Mouse (Mus musculus) kidney, embryonic 15.5 days (tissue): ENCODE data around the gene Zxdc. TPM values are rescaled to one million over a fixed set of nuclear protein-coding genes. Genes with fewer than 3 reads are reported as not detected.

Experiments used
- ATAC-seq: fragments of 200-750 bp; cut with Nextera tagmentation; replicated peaks from 2 replicates; pipeline ENCODE4 v1.8.0; 2017; ENCODE audit warnings: moderate TSS enrichment; ENCODE audit not compliant: low FRiP score
- H3K27ac ChIP-seq: fragments of 300-500 bp; sonication (generic); 2 replicates; pipeline ENCODE4 v1.5.1; 2015; ENCODE audit warnings: mild to moderate bottlenecking, inconsistent platforms
- H3K27me3 ChIP-seq: fragments of 300-500 bp; sonication (generic); 2 replicates; pipeline ENCODE4 v1.6.1; 2015; ENCODE audit warnings: inconsistent platforms
- H3K36me3 ChIP-seq: fragments of 300-500 bp; sonication (generic); 2 replicates; pipeline ENCODE4 v1.6.1; 2015; ENCODE audit warnings: inconsistent platforms
- H3K4me1 ChIP-seq: fragments of 300-500 bp; sonication (generic); 2 replicates; pipeline ENCODE4 v1.6.1; 2015; ENCODE audit warnings: inconsistent platforms
- H3K4me2 ChIP-seq: fragments of 300-500 bp; sonication (generic); 2 replicates; pipeline ENCODE4 v1.6.1; 2015; ENCODE audit warnings: moderate library complexity, mild to moderate bottlenecking, inconsistent platforms
- H3K4me3 ChIP-seq: fragments of 300-500 bp; sonication (generic); replicated peaks from 2 replicates; pipeline ENCODE4 v1.5.1; 2015; ENCODE audit warnings: mild to moderate bottlenecking, inconsistent platforms
- H3K9ac ChIP-seq: fragments of 300-500 bp; sonication (generic); 2 replicates; pipeline ENCODE4 v1.6.1; 2015; ENCODE audit warnings: mild to moderate bottlenecking, inconsistent platforms
- H3K9me3 ChIP-seq: fragments of 300-500 bp; sonication (generic); replicated peaks from 2 replicates; pipeline ENCODE4 v1.6.1; 2016; ENCODE audit warnings: inconsistent platforms
- WGBS: fragments of 180-500 bp; shearing (Covaris S2); methylation state at CpG from one replicate; pipeline ENCODE4 v1.1.7; 2015; ENCODE audit warnings: mixed read lengths; 5-methylcytosine and 5-hydroxymethylcytosine counted together
- polyA plus RNA-seq: library from polyadenylated mRNA; unstranded; fragments of >200 nt; fragmentation: Nextera tagmentation; extraction: Ambion mirVana; gene quantifications from 2 replicates; pipeline ENCODE4 v1.2.1, GENCODE M21; 2015

Gene Zxdc
- polyA plus RNA-seq, 1 experiment from 2014 or later, result 8.9 TPM

DNA sequence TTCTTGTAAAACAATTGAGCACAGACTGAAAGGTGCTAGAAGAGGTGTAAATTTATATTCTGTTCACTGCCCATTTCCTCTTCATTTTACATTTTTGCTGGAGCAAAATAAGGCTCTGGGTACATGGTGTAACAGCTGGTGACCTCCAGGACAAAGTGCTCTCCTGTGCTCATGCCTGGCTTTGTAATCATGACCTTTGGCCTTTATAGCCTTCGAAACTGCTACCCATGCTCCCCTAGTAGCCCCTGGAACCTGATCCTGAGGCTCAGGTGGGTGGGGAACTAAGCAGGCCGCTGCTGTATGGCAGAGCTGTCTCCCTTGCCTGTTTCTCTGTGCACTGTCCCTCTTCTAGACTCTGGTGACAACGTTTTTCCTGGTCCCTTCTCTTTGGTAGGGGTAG lies 24.7 kb downstream of the Zxdc start:
- ATAC-seq, result no peak
- Histone ChIP-seq H3K27me3 (no peaks in the 10 kb centered on the region), H3K4me2 (no peak overlapping the region), H3K4me3 (no peak overlapping the region), H3K9ac (no peak overlapping the region), H3K4me1 (no peaks in the 10 kb centered on the region), H3K27ac (no peak overlapping the region), H3K36me3 (peaks cover 51% of the 10 kb centered on the region), H3K9me3 (no peaks in the 10 kb centered on the region)
- WGBS, result 45% methylated on average over 3 of the region's 3 CpGs

DNA sequence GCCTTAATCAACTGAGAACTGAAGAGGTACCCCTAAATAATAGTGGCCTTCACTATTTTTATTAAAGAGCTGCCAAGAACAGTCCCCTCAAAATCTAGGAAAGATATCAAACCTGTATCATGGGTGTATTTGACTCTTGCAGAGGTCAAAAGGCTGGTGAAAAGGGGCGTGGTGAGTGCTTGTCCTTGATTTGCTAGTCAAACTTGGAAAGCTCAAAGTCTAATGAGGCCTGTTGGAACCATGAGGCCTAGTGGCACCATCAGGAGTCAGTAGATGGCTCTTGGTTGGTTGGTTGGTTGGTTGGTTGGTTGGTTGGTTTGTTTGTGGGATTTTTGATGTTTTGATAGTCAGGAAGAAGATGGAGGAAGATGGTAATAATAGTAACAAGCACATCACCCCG lies 26.5 kb downstream of the Zxdc start:
- ATAC-seq, result no peak
- Histone ChIP-seq H3K9ac (no peak overlapping the region), H3K4me1 (no peaks in the 10 kb centered on the region), H3K9me3 (no peaks in the 10 kb centered on the region), H3K27ac (no peak overlapping the region), H3K4me2 (no peak overlapping the region), H3K27me3 (no peaks in the 10 kb centered on the region), H3K4me3 (no peak overlapping the region), H3K36me3 (peaks cover 41% of the 10 kb centered on the region)
- whole genome bisulfite sequencing, result 91% methylated on average over 2 of the region's 2 CpGs

GRCm38 (mm10) chr6:90397291-90397690 lies 28.0 kb downstream of the Zxdc start:
- H3K9ac ChIP-seq, result no peak overlapping the region
- H3K4me2 ChIP-seq, result no peak overlapping the region
- H3K4me1 ChIP-seq, result no peaks in the 10 kb centered on the region
- H3K27ac ChIP-seq, result no peak overlapping the region
- no peak overlapping the region for H3K4me3 ChIP-seq
- no peak for ATAC-seq
- H3K9me3 ChIP-seq, result no peaks in the 10 kb centered on the region
- no peaks in the 10 kb centered on the region for H3K27me3 ChIP-seq
- H3K36me3 ChIP-seq, result peaks cover 41% of the 10 kb centered on the region
- 86% methylated on average over 3 of the region's 3 CpGs for WGBS

DNA sequence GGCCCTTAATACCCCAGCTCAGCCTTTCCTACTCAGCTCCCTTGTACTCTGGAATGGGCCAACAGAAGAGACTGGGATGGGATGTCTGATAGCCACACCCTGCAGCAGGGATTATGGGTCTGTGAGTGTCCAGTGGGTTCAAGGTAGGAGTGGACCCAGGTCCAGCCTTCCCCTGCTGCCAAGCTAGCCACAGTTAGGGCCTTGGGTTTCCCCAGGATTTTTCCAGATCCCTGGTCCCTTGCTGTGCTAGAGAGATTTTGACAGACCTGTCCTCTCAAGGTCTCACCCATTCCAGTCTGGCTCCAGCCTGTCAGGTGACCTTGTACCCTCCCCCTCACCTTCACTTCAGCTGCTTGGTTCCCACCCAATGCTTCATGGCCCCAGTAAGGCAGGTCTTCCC lies 39.3 kb downstream of the Zxdc start:
- Histone ChIP-seq H3K4me2 (no peak overlapping the region), H3K27ac (no peak overlapping the region), H3K4me1 (no peaks in the 10 kb centered on the region), H3K4me3 (no peak overlapping the region), H3K9me3 (no peaks in the 10 kb centered on the region), H3K36me3 (0 out of 2 replicates have a peak, but pooled peaks cover 9% of the 10 kb centered on the region), H3K27me3 (no peaks in the 10 kb centered on the region), H3K9ac (no peak overlapping the region)
- ATAC-seq, result no peak

DNA sequence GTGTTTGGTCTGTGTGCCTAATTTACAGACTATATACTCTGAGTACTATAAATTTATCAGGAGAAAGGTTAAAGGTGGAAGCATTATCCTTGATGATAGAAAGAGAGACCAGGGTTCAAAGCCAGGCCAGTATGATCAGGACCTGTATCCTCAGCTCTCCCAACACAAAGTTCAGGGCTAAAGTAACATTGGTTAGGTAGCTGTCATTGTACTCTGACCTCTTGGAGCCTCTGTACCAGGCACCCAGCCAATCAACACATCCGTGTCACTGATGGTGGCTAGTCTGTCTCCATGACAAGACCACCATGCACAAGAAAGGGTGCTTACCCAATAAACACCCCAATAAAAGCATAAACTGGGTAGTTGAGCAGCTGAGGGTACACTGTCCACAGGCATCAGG lies 41.7 kb downstream of the Zxdc start:
- Histone ChIP-seq H3K4me2 (no peak overlapping the region), H3K27ac (no peak overlapping the region), H3K9me3 (no peaks in the 10 kb centered on the region), H3K9ac (no peak overlapping the region), H3K4me1 (no peaks in the 10 kb centered on the region), H3K36me3 (no peaks in the 10 kb centered on the region), H3K27me3 (no peaks in the 10 kb centered on the region), H3K4me3 (no peak overlapping the region)
- ATAC-seq, result no peak
- WGBS, result 69% methylated on average over 1 of the region's 1 CpGs

- H3K36me3 ChIP-seq, result no peaks in the 10 kb centered on the region
- WGBS, result 56% methylated on average over 7 of the region's 7 CpGs
- no peaks in the 10 kb centered on the region for H3K27me3 ChIP-seq
- no peak overlapping the region for H3K4me3 ChIP-seq
- H3K9me3 ChIP-seq, result no peaks in the 10 kb centered on the region
- no peaks in the 10 kb centered on the region for H3K4me1 ChIP-seq
- H3K9ac ChIP-seq, result no peak overlapping the region
- no peak overlapping the region for H3K27ac ChIP-seq
- H3K4me2 ChIP-seq, result no peak overlapping the region
- ATAC-seq, result no peak
Measured at GRCm38 (mm10) chr6:90411926-90412325, 42.6 kb downstream of the Zxdc start.

GRCm38 (mm10) chr6:90422565-90422964 lies 53.3 kb downstream of the Zxdc start:
- H3K4me3 ChIP-seq, result peak overlapping the region; percentile 25
- H3K9ac ChIP-seq, result no peak overlapping the region
- no peaks in the 10 kb centered on the region for H3K9me3 ChIP-seq
- H3K4me2 ChIP-seq, result peak overlapping the region; percentile 60
- peak; percentile 90 for ATAC-seq
- no peak overlapping the region for H3K27ac ChIP-seq
- 8% methylated on average over 14 of the region's 14 CpGs for WGBS
- no peaks in the 10 kb centered on the region for H3K36me3 ChIP-seq
- H3K27me3 ChIP-seq, result peaks cover 15% of the 10 kb centered on the region
- peaks cover 7% of the 10 kb centered on the region for H3K4me1 ChIP-seq

DNA sequence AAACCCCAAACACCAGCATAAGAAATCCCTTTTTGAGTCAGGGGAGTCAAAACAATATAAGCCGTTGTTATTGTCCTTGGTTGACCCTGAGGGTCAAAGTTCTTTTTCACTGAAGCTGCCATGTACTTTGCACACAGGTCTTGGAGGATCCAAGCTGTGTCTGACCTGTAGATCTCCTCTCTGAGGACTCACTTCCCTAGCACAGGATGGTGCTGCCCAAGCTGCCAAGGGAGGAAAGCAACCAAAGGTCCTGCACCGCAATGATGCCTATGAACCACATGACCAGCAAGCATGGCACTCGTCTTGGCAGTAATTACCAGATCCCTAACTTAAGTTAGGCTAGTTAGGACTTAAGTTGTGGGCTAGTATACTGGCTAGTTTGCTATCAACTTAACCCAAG lies 56.1 kb downstream of the Zxdc start:
- Histone ChIP-seq H3K4me3 (no peak overlapping the region), H3K9me3 (no peaks in the 10 kb centered on the region), H3K9ac (no peak overlapping the region), H3K27ac (no peak overlapping the region), H3K4me2 (no peak overlapping the region), H3K36me3 (no peaks in the 10 kb centered on the region), H3K4me1 (peaks cover 21% of the 10 kb centered on the region), H3K27me3 (peaks cover 23% of the 10 kb centered on the region)
- WGBS, result 82% methylated on average over 3 of the region's 3 CpGs
- ATAC-seq, result no peak

- Histone ChIP-seq H3K4me3 (no peak overlapping the region), H3K9ac (no peak overlapping the region), H3K9me3 (no peaks in the 10 kb centered on the region), H3K27me3 (peaks cover 23% of the 10 kb centered on the region), H3K4me2 (no peak overlapping the region), H3K27ac (no peak overlapping the region), H3K4me1 (peaks cover 21% of the 10 kb centered on the region), H3K36me3 (no peaks in the 10 kb centered on the region)
- no peak for ATAC-seq
- 78% methylated on average over 4 of the region's 4 CpGs for WGBS
Measured at GRCm38 (mm10) chr6:90426003-90426402, 56.7 kb downstream of the Zxdc start.

DNA sequence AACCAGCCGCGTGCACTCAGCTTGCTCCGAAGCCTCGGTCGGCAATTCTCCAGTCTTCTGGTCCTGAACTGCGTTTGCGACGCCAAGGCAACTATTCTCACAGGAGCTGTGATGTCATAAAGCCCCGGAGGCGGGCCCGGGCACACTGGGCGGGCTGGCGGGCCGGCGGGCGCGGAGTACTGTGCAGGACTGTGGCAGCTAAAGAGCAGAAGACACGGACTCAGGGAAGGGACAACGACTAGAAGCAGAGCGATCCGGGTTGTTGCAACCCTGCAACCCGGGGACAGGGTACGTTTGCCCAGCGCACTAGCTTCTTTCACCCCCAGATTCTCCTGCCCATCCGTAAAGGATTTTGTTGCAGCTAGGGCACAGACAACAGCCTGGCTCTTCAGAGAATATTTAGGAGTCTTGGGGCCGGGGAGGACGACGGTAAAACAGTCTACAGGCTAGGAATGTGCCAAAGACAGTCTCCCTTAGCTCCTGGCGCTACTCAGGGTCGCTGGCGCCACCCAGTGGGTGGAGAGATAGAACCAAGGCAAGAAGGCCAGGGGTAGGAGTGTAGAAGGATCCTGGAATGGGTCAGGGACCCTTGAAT lies 59.2 kb downstream of the Zxdc start, which contains the start of gene Cfap100:
Gene Cfap100, minus strand, starts transcription at position 418 of the 595 bp plus-strand sequence.
- Histone ChIP-seq H3K4me1 (peaks cover 13% of the 10 kb centered on the region), H3K36me3 (no peaks in the 10 kb centered on the region), H3K4me3 (peak within 1 kb of the TSS; percentile 45), H3K9me3 (no peaks in the 10 kb centered on the region), H3K9ac (peak within 1 kb of the TSS; percentile 45), H3K27me3 (peaks cover 19% of the 10 kb centered on the region), H3K4me2 (peak within 1 kb of the TSS; percentile 87), H3K27ac (no peak within 1 kb of the TSS)
- WGBS, result under 1% methylated on average over 31 of the region's 31 CpGs
- ATAC-seq, result peak; percentile 87

DNA sequence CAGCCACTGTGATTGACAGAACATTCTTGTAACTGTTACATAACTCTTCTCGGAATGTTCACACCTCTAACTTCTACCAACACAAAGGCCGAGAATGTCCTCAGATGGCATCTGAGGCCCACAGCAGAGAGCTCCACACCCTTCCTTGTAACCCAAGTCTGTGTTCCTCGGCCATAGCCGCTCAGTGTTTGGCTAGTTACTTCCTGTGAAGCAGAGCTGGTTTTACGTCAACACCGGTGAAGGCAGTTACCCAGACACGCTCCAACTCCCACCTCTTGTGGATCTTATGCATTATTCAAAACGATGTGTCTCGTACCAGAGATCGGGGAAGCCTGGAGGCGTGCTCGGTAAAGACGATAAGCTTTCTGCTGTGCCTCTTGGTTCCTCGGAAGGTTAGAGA lies 60.6 kb downstream of the Zxdc start:
- Histone ChIP-seq H3K4me2 (no peak overlapping the region), H3K9ac (no peak overlapping the region), H3K9me3 (no peaks in the 10 kb centered on the region), H3K36me3 (no peaks in the 10 kb centered on the region), H3K27ac (no peak overlapping the region), H3K27me3 (peaks cover 19% of the 10 kb centered on the region), H3K4me1 (peaks cover 13% of the 10 kb centered on the region), H3K4me3 (no peak overlapping the region)
- WGBS, result 51% methylated on average over 14 of the region's 14 CpGs
- no peak for ATAC-seq

DNA sequence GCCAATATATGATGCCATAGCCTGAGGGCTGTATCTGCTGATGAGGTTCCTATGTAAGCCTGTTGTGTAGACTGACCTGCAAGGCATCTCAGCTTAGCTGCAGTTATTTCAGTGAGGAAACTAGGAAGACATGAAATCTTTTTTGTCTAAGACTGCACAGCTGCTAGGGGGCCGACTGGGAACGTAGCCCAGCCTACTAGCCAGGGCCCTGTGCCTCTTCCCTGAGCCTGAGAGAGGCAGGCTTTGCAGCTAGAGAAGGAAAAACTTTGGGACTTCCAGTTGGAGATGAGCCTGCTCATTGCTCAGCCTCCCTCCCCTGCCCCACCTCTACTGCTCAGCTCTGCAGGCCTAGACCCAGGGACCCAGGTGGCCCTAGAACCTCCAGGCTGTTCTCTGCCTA lies 62.2 kb downstream of the Zxdc start:
- no peak for ATAC-seq

DNA sequence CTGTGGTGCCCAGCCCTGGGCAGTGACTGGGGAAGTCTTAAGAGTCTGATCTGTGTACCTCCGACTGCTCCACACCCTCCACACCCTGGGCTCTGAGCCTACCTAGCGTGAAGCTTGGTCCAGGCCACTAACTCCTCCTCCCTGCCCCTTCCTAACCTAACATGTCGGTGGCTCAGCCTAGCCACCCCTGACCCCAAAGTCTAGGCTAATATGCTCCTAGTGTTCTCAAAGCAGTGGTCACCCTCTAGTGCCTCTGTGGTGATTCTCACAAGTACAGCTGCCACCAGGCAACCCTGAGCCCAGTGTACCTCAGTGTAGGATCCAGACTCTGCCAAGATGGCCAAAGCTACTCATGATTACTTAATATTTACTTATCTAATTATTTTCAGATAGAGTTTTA lies 65.4 kb downstream of the Zxdc start:
- no peak overlapping the region for H3K4me3 ChIP-seq
- ATAC-seq, result 0 out of 2 replicates have a peak, but pooled peaks have one; percentile 49
- 67% methylated on average over 3 of the region's 3 CpGs for WGBS
- H3K4me1 ChIP-seq, result no peaks in the 10 kb centered on the region
- no peaks in the 10 kb centered on the region for H3K27me3 ChIP-seq
- H3K27ac ChIP-seq, result no peak overlapping the region
- H3K36me3 ChIP-seq, result no peaks in the 10 kb centered on the region
- H3K9me3 ChIP-seq, result no peaks in the 10 kb centered on the region
- no peak overlapping the region for H3K9ac ChIP-seq
- H3K4me2 ChIP-seq, result no peak overlapping the region

More for the DNA sequence above, 62.2 kb downstream of the Zxdc start:
- WGBS, result 77% methylated on average over 2 of the region's 2 CpGs
- Histone ChIP-seq H3K9me3 (no peaks in the 10 kb centered on the region), H3K4me1 (peaks cover 13% of the 10 kb centered on the region), H3K4me3 (no peak overlapping the region), H3K4me2 (no peak overlapping the region), H3K27ac (no peak overlapping the region), H3K27me3 (peaks cover 18% of the 10 kb centered on the region), H3K9ac (no peak overlapping the region), H3K36me3 (no peaks in the 10 kb centered on the region)
